Mouse (Mus musculus): ENCODE measurements around the gene Mas1. TPM values are rescaled to one million over a fixed set of nuclear protein-coding genes. Genes with fewer than 3 reads are reported as not detected.

Gene Mas1
- polyA plus RNA-seq, 1 experiment, result 0.10 TPM

DNA sequence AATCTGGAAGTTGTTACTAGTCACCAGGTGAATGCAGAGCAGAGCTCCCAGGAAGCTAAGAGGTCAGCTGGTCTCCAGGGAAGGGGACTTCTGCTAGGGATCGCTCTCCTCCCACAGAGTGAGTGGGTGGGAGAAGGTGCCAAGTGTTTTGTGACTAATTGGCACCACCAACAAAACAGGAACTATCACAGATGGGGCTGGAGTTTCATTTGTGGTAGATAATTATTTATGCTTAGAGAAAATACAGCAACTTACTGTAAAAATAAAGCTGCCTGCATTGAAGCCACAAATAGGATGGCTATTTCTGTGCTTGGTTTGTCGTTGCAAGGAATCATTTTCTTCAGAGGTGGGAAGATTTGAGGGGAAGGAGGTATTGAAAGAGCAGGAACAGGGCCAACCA, 14.1 kb downstream of the Mas1 start:
- TF ChIP-seq MYOD1 (IDR thresholded peaks at IDR 0.05; ENCODE audit: control insufficient read depth in 1 of 3, insufficient read length in 2 of 3, low read depth in 2 of 3) (no peak), E2F4 (IDR thresholded peaks at IDR 0.05; ENCODE audit: insufficient read depth) (no peak), TCF3 (IDR thresholded peaks at IDR 0.05; ENCODE audit: insufficient read length, low read depth) (no peak), CEBPB (IDR thresholded peaks at IDR 0.05; ENCODE audit: insufficient read depth, poor library complexity, severe bottlenecking) (no peak), USF1 (IDR thresholded peaks at IDR 0.05; ENCODE audit: low read depth) (no peak), MYOG (IDR thresholded peaks at IDR 0.05; ENCODE audit: control insufficient read depth in 1 of 3, insufficient read depth in 1 of 3, insufficient read length in 2 of 3, low read depth in 2 of 3) (no peak), TCF12 (IDR thresholded peaks at IDR 0.05; ENCODE audit: insufficient read depth, poor library complexity, severe bottlenecking) (no peak), POLR2AphosphoS2 (IDR thresholded peaks at IDR 0.05; ENCODE audit: insufficient read length, low read depth) (no peak), POLR2A (IDR thresholded peaks at IDR 0.05; ENCODE audit: insufficient read length, low read depth) (no peak), MAX (IDR thresholded peaks at IDR 0.05; ENCODE audit: low read depth) (no peak), REST (IDR thresholded peaks at IDR 0.05; ENCODE audit: insufficient read depth, insufficient read length) (no peak)
- no peak overlapping the region for H3K4me2 ChIP-seq (ENCODE audit: low read depth)
- no peaks in the 10 kb centered on the region for H3K36me3 ChIP-seq (ENCODE audit: control insufficient read depth, insufficient read depth)
- no peak overlapping the region for H3K4me3 ChIP-seq
- H3ac ChIP-seq (ENCODE audit: control insufficient read depth, insufficient read length), result no peak overlapping the region
- no peaks in the 10 kb centered on the region for H3K79me2 ChIP-seq (ENCODE audit: control insufficient read depth, insufficient read depth)
- H3K27me3 ChIP-seq (ENCODE audit: control insufficient read depth, insufficient read depth, insufficient read length), result peaks cover 10% of the 10 kb centered on the region

DNA sequence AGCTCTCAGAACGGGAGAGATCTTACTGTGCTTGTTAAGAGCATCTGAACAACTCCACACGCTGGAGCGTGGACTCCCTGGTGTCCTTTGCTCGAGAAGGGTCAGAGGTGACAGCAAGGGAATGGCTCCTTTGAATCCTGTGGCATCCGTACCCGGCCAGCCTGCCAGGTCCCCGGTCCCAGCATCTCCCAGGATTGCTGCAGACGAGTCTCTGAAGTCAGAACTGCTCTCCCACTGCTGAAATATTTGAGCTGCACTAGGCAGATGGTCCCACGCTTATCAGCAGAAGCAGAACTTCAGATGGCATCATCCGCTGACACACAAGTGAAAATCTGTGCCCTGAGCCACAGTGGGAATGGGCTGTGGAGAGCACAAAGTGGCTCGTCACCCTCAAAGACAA, 16.3 kb downstream of the Mas1 start:
- Histone ChIP-seq H3K4me3 (no peak overlapping the region), H3K4me2 (ENCODE audit: low read depth) (no peak overlapping the region), H3K79me2 (ENCODE audit: control insufficient read depth, insufficient read depth) (no peaks in the 10 kb centered on the region), H3K27me3 (ENCODE audit: control insufficient read depth, insufficient read depth, insufficient read length) (peaks cover 10% of the 10 kb centered on the region), H3K36me3 (ENCODE audit: control insufficient read depth, insufficient read depth) (no peaks in the 10 kb centered on the region), H3ac (ENCODE audit: control insufficient read depth, insufficient read length) (no peak overlapping the region)
- TF ChIP-seq REST (IDR thresholded peaks at IDR 0.05; ENCODE audit: insufficient read depth, insufficient read length) (no peak), POLR2AphosphoS2 (IDR thresholded peaks at IDR 0.05; ENCODE audit: insufficient read length, low read depth) (no peak), TCF3 (IDR thresholded peaks at IDR 0.05; ENCODE audit: insufficient read length, low read depth) (no peak), POLR2A (IDR thresholded peaks at IDR 0.05; ENCODE audit: insufficient read length, low read depth) (no peak), E2F4 (IDR thresholded peaks at IDR 0.05; ENCODE audit: insufficient read depth) (no peak), MYOG (IDR thresholded peaks at IDR 0.05; ENCODE audit: control insufficient read depth in 1 of 3, insufficient read depth in 1 of 3, insufficient read length in 2 of 3, low read depth in 2 of 3) (no peak), USF1 (IDR thresholded peaks at IDR 0.05; ENCODE audit: low read depth) (no peak), CEBPB (IDR thresholded peaks at IDR 0.05; ENCODE audit: insufficient read depth, poor library complexity, severe bottlenecking) (no peak), TCF12 (IDR thresholded peaks at IDR 0.05; ENCODE audit: insufficient read depth, poor library complexity, severe bottlenecking) (no peak)

DNA sequence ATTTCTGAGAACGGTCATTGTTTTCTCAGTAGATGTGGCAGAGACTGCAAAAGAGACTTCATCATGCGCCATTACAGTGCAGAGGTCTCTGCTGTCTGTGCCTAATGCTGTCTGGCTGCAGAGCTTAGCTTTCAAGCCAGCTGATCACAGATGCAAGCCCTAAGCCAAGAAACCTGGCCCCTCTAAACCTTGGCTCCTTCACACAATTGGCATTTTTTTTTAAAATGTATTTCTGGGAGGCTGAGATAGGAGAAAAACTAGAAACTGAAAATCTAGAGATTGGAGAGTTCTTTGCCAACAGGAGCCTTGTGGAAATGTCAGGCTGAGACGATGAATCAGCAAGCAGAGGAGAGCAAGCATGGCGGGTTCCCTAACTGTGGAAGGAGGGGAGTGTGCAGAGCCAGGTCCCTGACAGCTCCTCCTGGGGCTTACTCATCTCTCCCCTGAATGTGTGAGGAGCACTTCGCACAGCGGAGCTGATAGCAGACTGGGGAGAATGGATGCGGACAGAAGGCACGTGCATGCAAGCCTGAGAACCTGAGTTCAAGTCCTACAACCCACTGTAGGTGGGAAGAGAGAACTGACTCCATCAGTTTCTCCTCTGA, 18.1 kb downstream of the Mas1 start:
- TF ChIP-seq TCF3 (IDR thresholded peaks at IDR 0.05; ENCODE audit: insufficient read length, low read depth) (no peak), REST (IDR thresholded peaks at IDR 0.05; ENCODE audit: insufficient read depth, insufficient read length) (no peak), MAX (IDR thresholded peaks at IDR 0.05; ENCODE audit: low read depth) (no peak), CEBPB (IDR thresholded peaks at IDR 0.05; ENCODE audit: insufficient read depth, poor library complexity, severe bottlenecking) (no peak), MYOG (IDR thresholded peaks at IDR 0.05; ENCODE audit: control insufficient read depth in 1 of 3, insufficient read depth in 1 of 3, insufficient read length in 2 of 3, low read depth in 2 of 3) (no peak), USF1 (IDR thresholded peaks at IDR 0.05; ENCODE audit: low read depth) (no peak), E2F4 (IDR thresholded peaks at IDR 0.05; ENCODE audit: insufficient read depth) (no peak), POLR2A (IDR thresholded peaks at IDR 0.05; ENCODE audit: insufficient read length, low read depth) (no peak)
- Histone ChIP-seq H3K79me2 (ENCODE audit: control insufficient read depth, insufficient read depth) (no peaks in the 10 kb centered on the region), H3K27me3 (ENCODE audit: control insufficient read depth, insufficient read depth, insufficient read length) (peaks cover 10% of the 10 kb centered on the region), H3K4me2 (ENCODE audit: low read depth) (no peak overlapping the region), H3K4me3 (no peak overlapping the region), H3ac (ENCODE audit: control insufficient read depth, insufficient read length) (no peak overlapping the region), H3K36me3 (ENCODE audit: control insufficient read depth, insufficient read depth) (no peaks in the 10 kb centered on the region)

DNA sequence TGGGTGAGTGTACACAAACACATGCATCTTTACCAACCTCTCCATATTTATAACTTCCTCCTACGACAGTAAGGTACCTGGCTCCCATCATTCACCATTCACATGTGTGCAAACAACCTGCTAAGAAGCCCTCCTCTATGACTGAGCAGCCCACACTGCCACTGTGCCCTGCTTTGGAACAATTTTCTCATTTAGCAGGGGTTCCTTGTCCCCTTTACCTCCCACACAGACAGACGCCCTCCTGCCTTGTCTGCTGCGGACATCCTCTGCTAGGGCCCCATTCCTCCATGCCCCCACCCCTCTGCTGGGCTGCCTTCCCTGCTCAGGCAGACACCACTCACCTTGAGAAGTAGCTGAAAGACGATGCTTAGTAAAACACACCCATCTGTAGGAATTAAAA, 20.2 kb downstream of the Mas1 start:
- no peak overlapping the region for H3ac ChIP-seq (ENCODE audit: control insufficient read depth, insufficient read length)
- H3K4me3 ChIP-seq, result no peak overlapping the region
- H3K79me2 ChIP-seq (ENCODE audit: control insufficient read depth, insufficient read depth), result no peaks in the 10 kb centered on the region
- peaks cover 7% of the 10 kb centered on the region for H3K27me3 ChIP-seq (ENCODE audit: control insufficient read depth, insufficient read depth, insufficient read length)
- TF ChIP-seq CEBPB (IDR thresholded peaks at IDR 0.05; ENCODE audit: insufficient read depth, poor library complexity, severe bottlenecking) (no peak), TCF3 (IDR thresholded peaks at IDR 0.05; ENCODE audit: insufficient read length, low read depth) (no peak), MAX (IDR thresholded peaks at IDR 0.05; ENCODE audit: low read depth) (no peak), POLR2AphosphoS2 (IDR thresholded peaks at IDR 0.05; ENCODE audit: insufficient read length, low read depth) (no peak), TCF12 (IDR thresholded peaks at IDR 0.05; ENCODE audit: insufficient read depth, poor library complexity, severe bottlenecking) (no peak), MYOG (IDR thresholded peaks at IDR 0.05; ENCODE audit: control insufficient read depth in 1 of 3, insufficient read depth in 1 of 3, insufficient read length in 2 of 3, low read depth in 2 of 3) (no peak), E2F4 (IDR thresholded peaks at IDR 0.05; ENCODE audit: insufficient read depth) (no peak), REST (IDR thresholded peaks at IDR 0.05; ENCODE audit: insufficient read depth, insufficient read length) (no peak), USF1 (IDR thresholded peaks at IDR 0.05; ENCODE audit: low read depth) (no peak), SRF (IDR thresholded peaks at IDR 0.05; ENCODE audit: control insufficient read depth, insufficient read length, low read depth) (no peak), POLR2A (IDR thresholded peaks at IDR 0.05; ENCODE audit: insufficient read length, low read depth) (no peak), MYOD1 (IDR thresholded peaks at IDR 0.05; ENCODE audit: control insufficient read depth in 1 of 3, insufficient read length in 2 of 3, low read depth in 2 of 3) (no peak)
- H3K4me2 ChIP-seq (ENCODE audit: low read depth), result no peak overlapping the region
- H3K36me3 ChIP-seq (ENCODE audit: control insufficient read depth, insufficient read depth), result no peaks in the 10 kb centered on the region

DNA sequence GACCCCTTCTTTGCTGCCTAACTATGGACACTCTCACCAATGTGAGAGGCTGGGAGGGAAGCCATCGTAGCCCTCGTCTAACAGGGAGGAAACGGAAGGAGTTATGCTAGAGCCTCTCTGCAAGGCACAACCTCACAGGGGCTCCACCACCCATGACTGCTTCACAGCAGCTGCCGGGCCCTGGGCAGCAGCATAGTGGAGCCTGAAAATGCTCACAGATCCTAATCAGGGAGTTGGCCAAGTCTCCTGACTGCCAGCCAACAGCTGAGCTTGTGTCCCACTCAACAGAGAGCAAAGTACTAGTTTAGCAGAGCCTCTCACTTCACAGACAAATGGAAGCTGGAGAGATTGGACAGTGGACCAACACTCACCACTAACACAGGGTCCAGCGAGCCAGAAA, 21.5 kb downstream of the Mas1 start:
- Histone ChIP-seq H3K27me3 (ENCODE audit: control insufficient read depth, insufficient read depth, insufficient read length) (no peaks in the 10 kb centered on the region), H3K36me3 (ENCODE audit: control insufficient read depth, insufficient read depth) (no peaks in the 10 kb centered on the region), H3K79me2 (ENCODE audit: control insufficient read depth, insufficient read depth) (no peaks in the 10 kb centered on the region), H3ac (ENCODE audit: control insufficient read depth, insufficient read length) (no peak overlapping the region), H3K4me3 (no peak overlapping the region), H3K4me2 (ENCODE audit: low read depth) (peak overlapping the region; percentile 35)
- TF ChIP-seq MYOG (IDR thresholded peaks at IDR 0.05; ENCODE audit: control insufficient read depth in 1 of 3, insufficient read depth in 1 of 3, insufficient read length in 2 of 3, low read depth in 2 of 3) (peak; percentile 32 to 74 (median 33)), MYOD1 (IDR thresholded peaks at IDR 0.05; ENCODE audit: control insufficient read depth in 1 of 3, insufficient read length in 2 of 3, low read depth in 2 of 3) (peak; percentile 17 to 63 (median 44)), TCF3 (IDR thresholded peaks at IDR 0.05; ENCODE audit: insufficient read length, low read depth) (no peak), REST (IDR thresholded peaks at IDR 0.05; ENCODE audit: insufficient read depth, insufficient read length) (no peak)

All from myocyte (in vitro differentiated cells).